Mouse (Mus musculus): Measurements from ENCODE around the gene Ildr1.

DNA sequence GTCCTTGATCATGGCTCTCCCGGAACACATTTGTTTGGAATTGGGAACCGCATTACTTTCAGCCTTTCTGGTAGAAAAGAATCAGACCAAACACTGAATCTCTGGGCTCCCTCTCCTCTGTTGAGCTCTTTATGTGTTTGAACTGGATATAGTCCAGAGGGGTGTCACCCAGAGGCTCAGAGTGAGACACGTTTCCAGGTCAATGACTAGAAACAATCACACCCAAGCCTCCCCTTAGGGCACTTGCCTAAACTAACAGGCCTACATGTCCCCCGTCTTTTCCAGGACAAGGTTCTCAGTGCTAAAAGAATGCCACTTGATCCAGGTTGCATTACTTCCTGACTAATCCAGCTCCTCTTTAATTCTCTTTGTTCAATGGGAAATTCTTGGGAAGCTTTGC, 77.1 kb downstream of the Ildr1 start:
- no peak for TF ChIP-seq GATA1 (IDR thresholded peaks at IDR 0.05; ENCODE audit: borderline replicate concordance, low read length)
- no peak for TF ChIP-seq TAL1 (conservative IDR thresholded peaks at IDR 0.05; ENCODE audit: low read depth, low read length)
- TF ChIP-seq CTCF (IDR thresholded peaks at IDR 0.05; ENCODE audit: low read depth, low read length), result no peak
